Mouse (Mus musculus): ENCODE data around the gene Rbmx.

The Rbmx gene

DNA sequence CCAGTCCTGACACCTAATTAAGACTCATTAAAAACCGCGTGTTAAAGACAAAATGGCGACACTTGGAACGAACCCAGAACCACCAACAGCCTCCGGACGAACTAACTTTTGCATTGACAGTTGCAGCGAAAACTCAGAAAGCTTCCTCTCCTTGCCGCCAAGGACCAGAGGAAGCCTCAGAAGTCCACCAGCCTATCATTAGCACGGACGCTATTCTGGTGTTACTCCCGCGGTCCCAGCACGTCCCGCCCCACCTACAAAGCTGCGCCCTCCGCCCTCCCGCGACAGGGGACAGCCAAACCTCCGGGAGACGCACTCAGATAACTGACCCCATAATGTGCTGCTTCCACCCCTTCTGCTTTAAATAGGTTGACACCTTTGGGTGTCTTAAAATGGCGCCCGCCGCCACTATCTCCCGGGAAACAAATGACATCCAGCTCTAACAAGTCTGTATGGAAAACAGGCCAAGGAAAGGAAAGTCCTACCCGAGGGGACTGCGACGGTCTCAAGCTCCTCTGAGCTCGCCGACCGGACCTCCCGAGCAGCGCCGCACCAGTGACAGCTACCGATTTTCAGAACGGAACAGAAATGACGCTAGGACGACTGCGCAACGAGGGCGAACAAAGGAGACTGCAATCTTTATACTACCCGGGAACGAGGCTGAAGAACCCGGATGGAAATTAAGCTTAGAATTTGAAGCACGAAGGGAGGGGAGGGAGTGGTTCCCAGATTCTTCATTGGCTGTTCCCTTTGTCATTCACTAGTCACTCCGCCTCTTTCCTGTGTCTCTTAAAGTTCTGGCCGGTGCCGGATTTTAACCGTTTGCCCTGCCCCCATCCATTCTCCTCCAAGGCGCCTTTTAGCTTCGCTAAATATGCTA, at the start of gene Rbmx:
Gene Rbmx, minus strand, starts transcription at position 670 of the 880 bp plus-strand sequence.
- in situ Hi-C loops (cut with MboI, MseI), result no loop called here

DNA sequence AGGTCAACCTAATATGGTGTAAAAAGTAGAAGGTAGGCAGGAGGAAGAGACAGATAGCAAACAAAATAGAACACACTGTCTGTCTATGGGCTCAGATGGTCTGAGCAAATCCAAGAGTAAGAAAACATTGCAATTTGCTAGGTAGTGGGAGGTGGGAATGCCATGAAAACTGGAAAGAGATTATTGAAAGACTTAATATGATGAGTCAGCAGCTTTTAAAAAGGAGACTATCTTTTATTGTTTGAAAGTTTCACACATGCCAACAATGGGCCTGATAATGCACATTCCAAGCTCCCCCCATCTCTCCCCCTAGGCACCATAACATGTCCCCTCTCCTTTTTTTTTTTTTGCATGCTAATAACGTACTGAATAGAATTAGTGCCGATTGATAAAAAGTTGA, 41.1 kb upstream of the Rbmx start:
- in situ Hi-C loops (cut with MboI, MseI), result loop anchor here (10.0 to 25.0 kb wide), 2 partner anchors 241 to 1053 kb away; no protein-coding TSS in a partner anchor

GRCm38 (mm10) chrX:57431610-57432009, 38.8 kb upstream of the Rbmx start:
- in situ Hi-C loops (cut with MboI, MseI), result loop anchor here (10.0 to 25.0 kb wide), 2 partner anchors 243 to 1056 kb away; no protein-coding TSS in a partner anchor

DNA sequence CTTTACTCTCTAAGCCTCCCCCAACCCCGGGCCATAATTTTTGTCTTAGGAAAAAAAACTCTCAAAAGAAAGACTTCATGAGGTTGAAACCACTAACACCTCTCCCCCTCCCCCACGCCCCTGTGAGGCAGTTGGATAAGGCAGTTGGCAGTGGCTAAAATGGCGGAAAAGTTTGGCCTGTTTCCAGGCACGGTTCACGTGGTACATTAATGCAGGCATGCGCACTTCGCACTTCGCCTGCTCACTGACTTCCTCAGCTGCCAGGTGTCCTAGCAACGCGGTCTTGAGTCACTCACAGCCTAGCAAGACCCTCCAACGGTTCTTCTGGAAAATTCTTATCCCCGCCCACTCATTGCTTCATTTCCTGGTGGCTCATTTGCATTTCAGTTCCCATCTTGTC, 15.9 kb upstream of the Rbmx start, which contains the start of gene Gm364:
Gene Gm364, plus strand, starts transcription at position 386 of the 400 bp plus-strand sequence.
- in situ Hi-C loops (cut with MboI, MseI), result no loop called here

DNA sequence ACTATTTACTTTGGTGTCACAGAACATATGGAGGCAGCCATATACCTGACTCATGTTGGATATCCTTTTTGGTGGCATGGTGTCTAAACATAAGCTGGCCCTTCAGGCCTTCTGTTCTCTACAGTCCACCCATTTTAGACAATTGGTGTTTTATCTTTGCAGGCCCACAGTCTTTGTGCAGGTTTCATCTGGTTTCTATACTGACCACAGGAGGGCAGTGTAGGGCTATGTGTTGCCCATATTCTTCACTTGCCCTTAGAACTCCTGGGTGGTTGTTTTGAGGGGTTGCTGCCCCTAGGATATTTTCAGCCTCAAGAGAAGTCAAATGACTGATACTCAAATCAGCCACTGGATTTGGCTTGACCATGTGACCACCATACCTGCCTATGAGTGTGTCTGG, 10.8 kb upstream of the Rbmx start:
- in situ Hi-C loops (cut with MboI, MseI), result no loop called here

- in situ Hi-C loops (cut with MboI, MseI), result no loop called here
These were observed 8.6 kb upstream of the Rbmx start for GRCm38 (mm10) chrX:57401388-57401787.

GRCm38 (mm10) chrX:57393412-57393811, 576 bp upstream of the Rbmx start:
- in situ Hi-C loops (cut with MboI, MseI), result no loop called here

GRCm38 (mm10) chrX:57380915-57381314, 11.9 kb downstream of the Rbmx start:
- in situ Hi-C loops (cut with MboI, MseI), result no loop called here

GRCm38 (mm10) chrX:57378579-57378978, 14.3 kb downstream of the Rbmx start:
- in situ Hi-C loops (cut with MboI, MseI), result no loop called here

DNA sequence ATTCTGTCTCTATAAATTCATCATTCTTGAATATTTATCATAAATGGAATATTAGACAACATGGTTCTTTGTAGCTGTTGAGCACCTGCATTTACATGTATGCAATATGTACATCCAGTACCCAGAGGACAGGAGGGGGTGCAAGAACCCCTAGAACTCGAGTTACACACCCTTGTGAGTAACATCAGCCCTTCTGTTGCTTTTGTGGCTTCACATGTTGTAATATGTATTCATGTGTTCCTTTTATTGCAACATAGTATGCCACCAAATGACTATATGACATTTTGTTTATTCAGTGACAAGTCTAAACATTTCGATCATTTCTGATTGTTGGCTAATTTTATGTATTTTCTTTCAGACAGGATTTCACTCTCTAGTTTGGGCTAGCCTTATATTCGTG, 15.7 kb downstream of the Rbmx start:
- in situ Hi-C loops (cut with MboI, MseI), result no loop called here

GRCm38 (mm10) chrX:57374029-57374428, 18.8 kb downstream of the Rbmx start:
- in situ Hi-C loops (cut with MboI, MseI), result no loop called here

- in situ Hi-C loops (cut with MboI, MseI), result no loop called here
These were observed 19.3 kb downstream of the Rbmx start for GRCm38 (mm10) chrX:57373543-57373942.

DNA sequence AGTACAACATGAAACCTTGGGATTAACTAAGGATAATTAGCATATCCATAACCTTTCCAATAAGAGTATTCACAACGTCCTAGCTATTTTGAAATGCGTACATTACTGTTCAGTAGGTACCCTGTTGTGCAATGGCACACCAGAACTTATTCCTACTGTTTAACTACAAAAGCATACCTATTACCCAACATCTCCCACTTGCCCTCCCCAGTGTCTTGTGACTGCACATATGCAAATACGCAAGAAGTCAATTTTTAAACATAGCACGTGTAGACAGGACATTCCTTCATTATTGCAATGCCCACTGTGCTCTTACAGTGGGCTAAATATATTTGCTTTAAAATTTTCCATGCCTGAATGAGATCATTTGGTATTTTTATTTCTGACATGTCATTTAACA, 19.9 kb downstream of the Rbmx start:
- in situ Hi-C loops (cut with MboI, MseI), result no loop called here

GRCm38 (mm10) chrX:57364891-57365569, 27.8 kb downstream of the Rbmx start:
- in situ Hi-C loops (cut with MboI, MseI), result no loop called here

DNA sequence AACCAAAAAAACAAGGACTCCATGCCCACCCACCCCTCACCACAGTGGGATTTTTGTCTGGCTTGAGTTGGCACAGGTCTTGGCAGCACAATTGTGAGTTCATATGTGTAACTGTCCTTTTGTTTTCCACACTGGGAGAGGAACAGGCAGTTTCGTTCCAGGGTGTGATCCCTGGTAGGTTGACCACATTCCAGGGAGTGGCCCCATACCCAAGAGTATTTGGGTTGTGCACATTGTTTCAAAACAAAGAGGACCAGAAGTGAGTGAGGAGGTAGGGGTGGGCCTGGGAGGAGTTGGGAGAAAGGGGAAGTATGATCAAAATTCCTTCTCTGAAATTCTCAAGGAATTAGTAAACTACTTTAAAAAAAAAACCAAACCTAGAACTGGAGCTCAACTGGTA, 33.5 kb downstream of the Rbmx start:
- in situ Hi-C loops (cut with MboI, MseI), result no loop called here

GRCm38 (mm10) chrX:57339220-57339619, 53.6 kb downstream of the Rbmx start:
- in situ Hi-C loops (cut with MboI, MseI), result no loop called here

GRCm38 (mm10) chrX:57338371-57339211, 54.2 kb downstream of the Rbmx start, which contains the start of gene Arhgef6:
Gene Arhgef6, minus strand, starts transcription at chrX:57338729.
- in situ Hi-C loops (cut with MboI, MseI), result no loop called here

GRCm38 (mm10) chrX:57337582-57337981, 55.3 kb downstream of the Rbmx start:
- in situ Hi-C loops (cut with MboI, MseI), result no loop called here

DNA sequence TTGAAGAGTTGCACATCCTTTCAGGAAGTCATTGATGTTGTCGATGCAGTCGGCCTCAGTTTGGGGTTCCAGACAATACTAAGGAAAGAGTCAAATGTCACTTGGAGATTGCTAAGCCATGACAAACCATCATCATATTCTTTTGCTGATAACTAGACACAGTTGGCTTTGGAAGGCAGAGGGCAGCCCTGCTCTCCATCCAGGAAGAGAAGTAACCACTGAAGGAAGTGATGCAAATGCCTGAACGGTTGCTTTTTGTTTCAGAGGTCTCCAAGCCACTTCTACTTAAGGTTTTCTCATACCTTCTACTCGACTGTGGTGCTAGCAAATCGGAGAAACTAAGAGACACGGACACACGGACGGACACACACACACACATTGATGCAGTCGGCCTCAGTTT, 55.9 kb downstream of the Rbmx start:
- in situ Hi-C loops (cut with MboI, MseI), result no loop called here

DNA sequence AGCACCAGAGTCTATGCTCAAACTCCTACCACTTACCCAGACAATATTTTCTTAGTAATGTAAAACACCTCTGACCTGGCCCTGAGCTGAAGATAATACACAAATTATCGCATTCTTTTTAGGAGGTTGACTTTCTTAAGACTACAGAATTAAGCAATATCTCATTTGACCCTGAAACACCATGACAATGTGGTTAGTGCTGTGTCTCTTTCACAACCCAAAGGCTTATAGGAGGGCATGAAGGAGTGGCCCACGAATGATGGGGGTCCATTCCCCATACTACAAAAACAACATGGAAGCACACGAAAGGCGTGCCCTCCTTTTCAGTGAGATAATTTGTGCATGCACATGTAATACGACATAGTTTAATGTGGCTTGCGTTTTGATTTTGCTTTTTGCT, 57.5 kb downstream of the Rbmx start:
- in situ Hi-C loops (cut with MboI, MseI), result no loop called here

All from T-helper 1 cell (primary cell).